Mouse (Mus musculus) CH12.LX (cell line): ENCODE measurements around the gene Olfr159. TPM values are rescaled to one million over a fixed set of nuclear protein-coding genes. Genes with fewer than 3 reads are reported as not detected.

Experiments used
- DNase-seq: peaks from one replicate; pipeline ENCODE4 v3.0.0-alpha.2; 2013; ENCODE audit errors: extremely low read depth
- H3K27ac ChIP-seq: 2 replicates; pipeline ENCODE4 v1.5.1; 2012; ENCODE audit warnings: low read depth, mild to moderate bottlenecking, control low read depth, moderate library complexity; ENCODE audit not compliant: insufficient read depth
- H3K27me3 ChIP-seq: replicated peaks from 2 replicates; pipeline ENCODE3; 2012; ENCODE audit warnings: inconsistent platforms
- H3K36me3 ChIP-seq, 2 experiments: replicated peaks in 1 of 2; 2 replicates each; pipeline versions ENCODE3 to v1.6.1; 2012; ENCODE audit warnings: inconsistent platforms in 1 of 2, low read length in 1 of 2, mild to moderate bottlenecking in 1 of 2, mixed read lengths in 1 of 2, moderate library complexity in 1 of 2; ENCODE audit not compliant: control insufficient read depth in 1 of 2, insufficient read depth in 1 of 2
- H3K4me1 ChIP-seq, 2 experiments: 2 replicates each; pipeline ENCODE4 v1.6.1; 2012; ENCODE audit warnings: inconsistent platforms in 1 of 2, moderate library complexity in 1 of 2; ENCODE audit not compliant: insufficient read depth in 2 of 2, control insufficient read depth in 1 of 2
- H3K4me2 ChIP-seq: 2 replicates; pipeline ENCODE4 v1.6.1; 2012; ENCODE audit warnings: low read depth, mild to moderate bottlenecking, control low read depth; ENCODE audit not compliant: poor library complexity, insufficient read depth, severe bottlenecking
- H3K4me3 ChIP-seq, 3 experiments: fragments of 150-350 bp in 1 of 3; sonication (generic) in 1 of 3; replicated peaks in 1 of 3; 2 replicates each; pipeline versions ENCODE3 to v1.5.1; 2011 to 2012; ENCODE audit warnings: low read depth in 2 of 3, low read length in 2 of 3, mild to moderate bottlenecking in 2 of 3, moderate library complexity in 2 of 3, control low read depth in 1 of 3, improper control_type of control experiment in 1 of 3, inconsistent platforms in 1 of 3, mixed read lengths in 1 of 3; ENCODE audit not compliant: poor library complexity in 1 of 3
- H3K79me2 ChIP-seq: replicated peaks from 2 replicates; pipeline ENCODE4 v1.6.1; 2012; ENCODE audit warnings: mild to moderate bottlenecking, moderate library complexity; ENCODE audit not compliant: control insufficient read depth, poor library complexity, insufficient read depth, severe bottlenecking; ENCODE audit errors: extremely low read depth
- H3K9ac ChIP-seq: 2 replicates; pipeline ENCODE4 v1.6.1; 2012; ENCODE audit warnings: low read depth, mild to moderate bottlenecking, control low read depth, moderate library complexity; ENCODE audit not compliant: insufficient read depth
- H3K9me3 ChIP-seq: replicated peaks from 2 replicates; pipeline ENCODE3; 2012; ENCODE audit warnings: low read length, inconsistent platforms, mixed read lengths
- CHD1 ChIP-seq: IDR thresholded peaks from 2 replicates; pipeline ENCODE4 v1.6.1; 2012; ENCODE audit warnings: low read depth, low read length, improper control_type of control experiment, inconsistent platforms
- CHD2 ChIP-seq: IDR thresholded peaks from 2 replicates; pipeline ENCODE4 v1.6.1; 2011; ENCODE audit warnings: low read length, improper control_type of control experiment
- E2F4 ChIP-seq: IDR thresholded peaks from 2 replicates; pipeline ENCODE4 v1.6.1; 2011; ENCODE audit warnings: low read depth, low read length, improper control_type of control experiment; ENCODE audit not compliant: insufficient replicate concordance
- ELF1 ChIP-seq: IDR thresholded peaks from 2 replicates; pipeline ENCODE4 v1.6.1; 2014; ENCODE audit warnings: low read depth, mild to moderate bottlenecking, inconsistent platforms, low read length, improper control_type of control experiment
- ETS1 ChIP-seq: conservative IDR thresholded peaks from 2 replicates; pipeline ENCODE4 v1.6.1; 2012; ENCODE audit warnings: low read depth, mild to moderate bottlenecking, inconsistent platforms, low read length, improper control_type of control experiment, moderate library complexity
- IRF4 ChIP-seq: IDR thresholded peaks from 2 replicates; pipeline ENCODE4 v1.6.1; 2014; ENCODE audit warnings: low read depth, mild to moderate bottlenecking, inconsistent platforms, low read length, improper control_type of control experiment
- JUN ChIP-seq: IDR thresholded peaks from 2 replicates; pipeline ENCODE4 v1.6.1; 2011; ENCODE audit warnings: low read depth, mild to moderate bottlenecking, low read length, improper control_type of control experiment, moderate library complexity; ENCODE audit not compliant: insufficient read depth
- JUND ChIP-seq: conservative IDR thresholded peaks from 2 replicates; pipeline ENCODE4 v1.6.1; 2011; ENCODE audit warnings: low read depth, low read length, improper control_type of control experiment
- MYC ChIP-seq: IDR thresholded peaks from 2 replicates; pipeline ENCODE4 v1.6.1; 2011; ENCODE audit warnings: low read depth, mild to moderate bottlenecking, improper control_type of control experiment, low read length
- NRF1 ChIP-seq: IDR thresholded peaks from 2 replicates; pipeline ENCODE4 v1.6.1; 2014; ENCODE audit warnings: low read depth, mild to moderate bottlenecking, inconsistent platforms, low read length, improper control_type of control experiment, moderate library complexity
- PAX5 ChIP-seq: IDR thresholded peaks from 2 replicates; pipeline ENCODE4 v1.6.1; 2012; ENCODE audit warnings: low read length, inconsistent platforms, mixed read lengths
- RAD21 ChIP-seq: IDR thresholded peaks from 2 replicates; pipeline ENCODE4 v1.6.1; 2011; ENCODE audit warnings: low read depth, mild to moderate bottlenecking, low read length, improper control_type of control experiment, moderate library complexity
- RCOR1 ChIP-seq: conservative IDR thresholded peaks from 2 replicates; pipeline ENCODE4 v1.6.1; 2012; ENCODE audit warnings: low read depth, mild to moderate bottlenecking, inconsistent platforms, low read length, improper control_type of control experiment
- SMC3 ChIP-seq: IDR thresholded peaks from 2 replicates; pipeline ENCODE4 v1.6.1; 2011; ENCODE audit warnings: low read depth, low read length, improper control_type of control experiment
- TCF12 ChIP-seq: IDR thresholded peaks from 2 replicates; pipeline ENCODE4 v1.6.1; 2014; ENCODE audit warnings: low read depth, mild to moderate bottlenecking, inconsistent platforms, low read length, improper control_type of control experiment
- USF1 ChIP-seq: IDR thresholded peaks from 2 replicates; pipeline ENCODE4 v1.6.1; 2014; ENCODE audit warnings: low read depth, mild to moderate bottlenecking, inconsistent platforms, low read length, improper control_type of control experiment
- ZC3H11A ChIP-seq: IDR thresholded peaks from 2 replicates; pipeline ENCODE4 v1.6.1; 2012; ENCODE audit warnings: low read depth, mild to moderate bottlenecking, inconsistent platforms, low read length, improper control_type of control experiment
- ZNF384 ChIP-seq: IDR thresholded peaks from 2 replicates; pipeline ENCODE4 v1.6.1; 2012; ENCODE audit warnings: low read depth, low read length, improper control_type of control experiment, inconsistent platforms
- dilution Hi-C: fragments of 300-500 bp; cut with MboI; formaldehyde crosslinking; loops from 2 replicates; pipeline ENCODE4 v1.14.3; 2020; ENCODE audit warnings: low sequenced_read_pairs; ENCODE audit not compliant: extremely low pct_unique_long_range_greater_than_20kb, extremely low pct_ligation_motif_present
- in situ Hi-C: fragments of 300-500 bp; cut with MboI; formaldehyde crosslinking; loops from 3 replicates; pipeline ENCODE4 v1.14.3; 2019; ENCODE audit warnings: low sequenced_read_pairs, low pct_ligation_motif_present, low pct_unique_long_range_greater_than_20kb, mixed read lengths
- polyA plus RNA-seq: library from polyadenylated mRNA; unstranded; fragments of >175 nt; gene quantifications from 2 replicates; pipeline ENCODE4 v1.2.1, GENCODE M21; 2012; ENCODE audit warnings: low read depth; ENCODE audit not compliant: insufficient read length
- total RNA-seq, 2 experiments: library from RNA; depleted of rRNA; stranded (reverse); fragments of 300-350 nt in 1 of 2; fragments of >200 nt in 1 of 2; gene quantifications; 2 replicates each; pipeline ENCODE4 v1.2.3; 2012 to 2014

Gene Olfr159
- total and polyA plus RNA-seq, 3 experiments = not detected

DNA sequence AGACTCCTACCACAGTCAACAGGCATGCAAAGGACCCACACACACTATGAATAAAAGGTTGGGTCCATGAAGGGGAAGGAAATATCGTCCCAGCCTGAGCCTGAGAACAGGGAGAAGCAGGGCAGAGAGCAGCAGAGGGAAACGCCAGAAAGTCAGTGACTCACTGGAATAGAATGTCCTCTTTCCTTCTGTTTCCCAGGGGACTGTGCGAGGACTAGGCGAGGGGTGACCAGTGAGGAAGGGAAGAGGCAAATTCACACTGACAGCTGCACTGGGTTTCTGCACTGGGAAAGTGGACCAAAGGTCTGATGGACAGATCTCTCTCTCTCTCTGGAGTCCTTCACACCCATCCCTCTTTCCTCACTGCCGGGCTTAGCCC is 42.2 kb downstream of the Olfr159 start:
- no peak for TF ChIP-seq CHD2
- TF ChIP-seq RCOR1 = no peak
- TF ChIP-seq TCF12 = no peak
- no peak for TF ChIP-seq JUND
- no peak for TF ChIP-seq PAX5
- no peak for TF ChIP-seq E2F4
- TF ChIP-seq RAD21 = no peak
- in situ Hi-C loops = loop anchor here (25.0 kb wide), 1 partner anchor 259 kb away; the partner anchor contains the start of gene Ccin
- H3K79me2 ChIP-seq = no peaks in the 10 kb centered on the region
- no peak overlapping the region for H3K4me2 ChIP-seq
- no peaks in the 10 kb centered on the region for H3K36me3 ChIP-seq
- no peaks in the 10 kb centered on the region for H3K9me3 ChIP-seq
- no peak overlapping the region for H3K27ac ChIP-seq
- no peak for DNase-seq
- no peak overlapping the region for H3K9ac ChIP-seq
- dilution Hi-C loops = no loop called here
- no peak overlapping the region for H3K4me3 ChIP-seq
- H3K4me1 ChIP-seq = no peaks in the 10 kb centered on the region
- H3K27me3 ChIP-seq = peaks cover 89% of the 10 kb centered on the region

DNA sequence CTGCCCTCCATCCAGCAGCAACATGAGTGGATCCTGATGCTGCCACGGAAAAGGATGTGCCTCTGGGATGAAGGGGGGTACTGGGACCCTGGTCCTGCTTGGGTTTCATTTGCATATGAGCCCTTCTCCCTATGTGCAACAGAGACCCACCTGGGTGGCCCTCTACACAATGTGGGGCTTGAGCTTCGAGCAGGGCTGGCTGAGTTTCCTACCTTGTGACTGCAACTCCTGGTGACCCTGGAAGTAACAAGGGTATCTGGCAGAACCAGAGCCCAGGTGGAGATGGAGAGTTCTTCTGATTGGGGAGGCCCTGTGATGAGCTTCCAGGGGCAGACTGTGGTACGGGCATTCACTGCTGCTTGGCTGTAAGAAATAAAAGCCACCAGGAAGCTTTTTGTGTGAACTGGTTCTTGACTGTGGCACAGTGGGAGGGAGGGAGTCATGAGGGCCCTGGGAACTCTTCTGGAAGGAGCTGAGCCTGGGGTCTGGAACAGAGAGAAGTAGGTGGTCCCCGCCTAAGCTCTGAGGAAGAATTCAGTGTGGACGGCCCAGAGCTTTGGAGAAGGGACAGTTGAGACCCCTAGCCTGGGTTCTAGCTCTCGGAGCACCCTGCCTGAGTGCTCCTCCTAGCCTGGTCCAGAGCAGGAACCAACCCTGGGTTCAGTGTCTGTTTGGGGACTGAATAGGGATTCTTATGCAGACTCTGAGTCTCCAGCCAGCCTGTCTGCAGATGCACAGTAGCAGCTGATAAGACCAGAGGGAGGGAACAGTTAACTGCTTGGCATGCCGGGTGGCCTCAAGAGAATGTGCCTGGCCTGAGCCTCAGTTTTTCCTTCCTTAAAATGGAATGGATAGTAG is 42.9 kb downstream of the Olfr159 start:
- Histone ChIP-seq H3K79me2 (no peaks in the 10 kb centered on the region), H3K4me2 (no peak overlapping the region), H3K27me3 (peaks cover 85% of the 10 kb centered on the region), H3K9me3 (no peaks in the 10 kb centered on the region)
- TF ChIP-seq MYC = no peak
- no peak for TF ChIP-seq TCF12
- TF ChIP-seq IRF4 = no peak
- no peak for TF ChIP-seq JUN
- no peak for TF ChIP-seq ZNF384
- TF ChIP-seq CHD1 = no peak
- no peak for TF ChIP-seq E2F4
- no peak for TF ChIP-seq ETS1
- no peak for TF ChIP-seq ELF1
- TF ChIP-seq PAX5 = no peak
- no peak for TF ChIP-seq NRF1
- TF ChIP-seq SMC3 = no peak
- no peak for TF ChIP-seq ZC3H11A
- TF ChIP-seq USF1 = no peak
- TF ChIP-seq, all 38 proteins: peak for 0
- Histone ChIP-seq H3K36me3 (no peaks in the 10 kb centered on the region), H3K4me1 (no peaks in the 10 kb centered on the region), H3K9ac (no peak overlapping the region), H3K27ac (no peak overlapping the region), H3K4me3 (no peak overlapping the region)
- DNase-seq = no peak
- in situ Hi-C loops (loop anchor here (25.0 kb wide), 1 partner anchor 259 kb away; the partner anchor contains the start of gene Ccin), dilution Hi-C loops (no loop called here)
